10 mouse cellular contexts compared by ENCODE assay signal in genomic region chr19:34992969-34993527, GRCm38 (mm10).
DNase-seq lines count a peak whose midpoint lies in the region; ATAC-seq and TF ChIP-seq lines count a peak whose summit lies in the region.
"Had no signal": no experiment of that assay in that cellular context is flagged by ENCODE, and none has a peak within 500 bp of the region (broad histone marks: within the 10 kb centered on the region; RNA-seq: fewer than 3 reads in every experiment).

No protein-coding gene starts in this region.

- no peak overlapping the region for H3K27ac ChIP-seq in liver, adult 2 months (replicated peaks; ENCODE audit: insufficient read depth, low read depth, low read length)
- no peak overlapping the region for H3K27ac ChIP-seq in liver, embryonic 11.5 days (ENCODE audit: low read depth, low read length)
- H3K27ac ChIP-seq in hindbrain, embryonic 16.5 days (ENCODE audit: low read depth, low read length): no peak overlapping the region
- H3K27ac ChIP-seq: embryonic facial prominence, embryonic 13.5 days had no signal

- H3K9me3 ChIP-seq in liver, embryonic 11.5 days (ENCODE audit: control insufficient read depth, low read length): no peaks in the 10 kb centered on the region
- H3K9me3 ChIP-seq in hindbrain, embryonic 16.5 days (ENCODE audit: control insufficient read depth, low read length): no peaks in the 10 kb centered on the region
- H3K9me3 ChIP-seq: embryonic facial prominence, embryonic 13.5 days; megakaryocyte, embryonic 14.5 days had no signal

- no peak for ATAC-seq in liver, embryonic 11.5 days (replicated peaks; ENCODE audit: low FRiP score)
- ATAC-seq in hindbrain, embryonic 16.5 days: peak; percentile 86

- H3K4me1 ChIP-seq in liver, adult 2 months (ENCODE audit: control insufficient read depth, insufficient read depth, low read length): no peaks in the 10 kb centered on the region
- no peaks in the 10 kb centered on the region for H3K4me1 ChIP-seq in liver, embryonic 11.5 days (replicated peaks; ENCODE audit: control insufficient read depth, insufficient read depth, low read length)
- H3K4me1 ChIP-seq in hindbrain, embryonic 16.5 days (ENCODE audit: control insufficient read depth, insufficient read depth, low read depth, low read length): no peaks in the 10 kb centered on the region
- H3K4me1 ChIP-seq: embryonic facial prominence, embryonic 13.5 days; megakaryocyte, embryonic 14.5 days had no signal

- H3K4me2 ChIP-seq in liver, embryonic 11.5 days: no peak overlapping the region
- H3K4me2 ChIP-seq in hindbrain, embryonic 16.5 days (ENCODE audit: low read length): no peak overlapping the region
- H3K4me2 ChIP-seq: embryonic facial prominence, embryonic 13.5 days had no signal

- TF ChIP-seq CTCF in liver, adult 2 months (IDR thresholded peaks at IDR 0.05; ENCODE audit: low read depth, low read length): peak; percentile 39

- no peaks in the 10 kb centered on the region for H3K79me2 ChIP-seq in liver, adult 2 months (ENCODE audit: control insufficient read depth, insufficient read depth, low read length)

- 12% methylated on average over 1 of the region's 1 CpGs for WGBS in liver, adult 2 months
- 23% methylated on average over 1 of the region's 1 CpGs for WGBS in liver, embryonic 11.5 days
- 23% methylated on average over 1 of the region's 1 CpGs for WGBS in hindbrain, embryonic 16.5 days

- TF ChIP-seq POLR2A in liver, adult 2 months (IDR thresholded peaks at IDR 0.05; ENCODE audit: extremely low read depth, insufficient read depth, low read length): no peak

- H3K9ac ChIP-seq in liver, adult 2 months (ENCODE audit: low read depth, low read length): no peak overlapping the region
- no peak overlapping the region for H3K9ac ChIP-seq in liver, embryonic 11.5 days (ENCODE audit: low read depth, low read length)
- H3K9ac ChIP-seq in hindbrain, embryonic 16.5 days (ENCODE audit: low read depth, low read length): no peak overlapping the region
- H3K9ac ChIP-seq: embryonic facial prominence, embryonic 13.5 days had no signal

- H3K27me3 ChIP-seq in liver, adult 2 months (ENCODE audit: control insufficient read depth, insufficient read depth, low read length): no peaks in the 10 kb centered on the region
- H3K27me3 ChIP-seq in liver, embryonic 11.5 days (replicated peaks; ENCODE audit: control insufficient read depth, insufficient read depth, low read length): no peaks in the 10 kb centered on the region
- no peaks in the 10 kb centered on the region for H3K27me3 ChIP-seq in hindbrain, embryonic 16.5 days (replicated peaks; ENCODE audit: control insufficient read depth, insufficient read depth, low read length)
- H3K27me3 ChIP-seq: embryonic facial prominence, embryonic 13.5 days; megakaryocyte, embryonic 14.5 days had no signal

- no peaks in the 10 kb centered on the region for H3K36me3 ChIP-seq in liver, adult 2 months (ENCODE audit: control insufficient read depth, insufficient read depth, low read length)
- no peaks in the 10 kb centered on the region for H3K36me3 ChIP-seq in liver, embryonic 11.5 days (ENCODE audit: control insufficient read depth, insufficient read depth, low read length)
- H3K36me3 ChIP-seq in hindbrain, embryonic 16.5 days (ENCODE audit: control insufficient read depth, insufficient read depth, low read length): no peaks in the 10 kb centered on the region
- H3K36me3 ChIP-seq: embryonic facial prominence, embryonic 13.5 days had no signal

- no peak overlapping the region for H3K4me3 ChIP-seq in liver, adult 2 months (ENCODE audit: insufficient read depth, low read depth, low read length)
- no peak overlapping the region for H3K4me3 ChIP-seq in liver, embryonic 11.5 days (ENCODE audit: low read depth, low read length)
- H3K4me3 ChIP-seq in hindbrain, embryonic 16.5 days (ENCODE audit: low read length): no peak overlapping the region
- H3K4me3 ChIP-seq: embryonic facial prominence, embryonic 13.5 days; megakaryocyte, embryonic 14.5 days had no signal

- peak; percentile 15 for DNase-seq in liver, adult 2 months (ENCODE audit: extremely low read depth, low read depth, low spot score)
- no peak for DNase-seq in liver, embryonic 11.5 days (ENCODE audit: low spot score)
- DNase-seq in adrenal gland, adult 8-10 months: peak; percentile 8
- DNase-seq in embryo, embryonic 11.5 days (ENCODE audit: low read depth, low spot score): peak; percentile 35
- peak; percentile 23 to 39 for DNase-seq in left cerebral cortex, adult 8-10 months (ENCODE audit: low spot score in 2 of 2)
- DNase-seq in neural tube, embryonic 10.5 days (ENCODE audit: extremely low spot score, low spot score): peak; percentile 31
- no peak for DNase-seq in natural killer cell, adult 2 months (ENCODE audit: low spot score in 2 of 2)

Comparison
In these comparisons a context has a peak if more than half of its experiments do, and no peak if none do; other contexts are left out.
1. DNase-seq: peak in liver, adult 2 months (single experiment), adrenal gland, adult 8-10 months (single experiment), embryo, embryonic 11.5 days (single experiment), left cerebral cortex, adult 8-10 months (2 of 2) and neural tube, embryonic 10.5 days (single experiment); none in liver, embryonic 11.5 days (single experiment) and natural killer cell, adult 2 months (0 of 2).